25 mouse cellular contexts compared by ENCODE assay signal in the genomic region with DNA sequence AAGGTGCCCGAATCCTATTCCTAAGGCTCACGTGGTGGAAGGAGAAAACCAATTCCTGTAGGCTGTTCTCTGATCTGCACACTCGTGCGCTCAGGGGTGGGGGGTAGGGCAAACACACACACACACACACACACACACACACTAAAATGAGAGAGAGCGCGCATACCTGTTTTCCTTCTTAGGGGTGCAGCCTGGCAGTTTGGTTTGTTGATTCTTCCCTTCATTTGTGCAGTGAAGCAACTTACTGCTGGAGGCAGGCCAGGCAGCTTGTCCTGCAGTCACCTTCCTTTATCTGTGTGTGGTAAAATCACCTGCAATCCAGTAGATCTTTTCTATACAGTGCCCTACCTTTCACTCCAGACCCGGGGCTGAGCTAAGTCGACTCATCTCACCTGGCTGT. TPM values are rescaled to one million over a fixed set of nuclear protein-coding genes. Genes with fewer than 3 reads are reported as not detected.
DNase-seq lines count a peak whose midpoint lies in the region; ATAC-seq and TF ChIP-seq lines count a peak whose summit lies in the region.
"Had no signal": no experiment of that assay in that cellular context is flagged by ENCODE, and none has a peak within 500 bp of the region (broad histone marks: within the 10 kb centered on the region; RNA-seq: fewer than 3 reads in every experiment).

No protein-coding gene starts in this region.

- DNase-seq in embryonic facial prominence, embryonic 14.5 days (ENCODE audit: low spot score) = peak; percentile 51
- no peak for DNase-seq in embryonic facial prominence, embryonic 10.5 days (ENCODE audit: low spot score)
- DNase-seq in lung, postnatal 36 days = peak; percentile 33
- no peak for DNase-seq in lung, postnatal 4 days
- no peak for DNase-seq in hindbrain, postnatal 0 days (ENCODE audit: low spot score)
- DNase-seq: adrenal gland, adult 8-10 months; adrenal gland, postnatal 25 days; cerebellum, adult 11-12 months; cerebellum, adult 8-10 months; cerebellum, postnatal 10 days; gastrocnemius, postnatal 25 days; heart, adult 18-20 months; heart, postnatal 10 days; heart, postnatal 36 days had no signal

- H3K4me2 ChIP-seq in embryonic facial prominence, embryonic 14.5 days (ENCODE audit: low read depth, low read length) = no peak overlapping the region
- H3K4me2 ChIP-seq in liver, embryonic 16.5 days (ENCODE audit: low read depth, low read length) = no peak overlapping the region
- H3K4me2 ChIP-seq in liver, embryonic 12.5 days = no peak overlapping the region
- H3K4me2 ChIP-seq in hindbrain, postnatal 0 days (ENCODE audit: low read depth, low read length) = no peak overlapping the region
- H3K4me2 ChIP-seq: embryonic facial prominence, embryonic 12.5 days; forebrain, embryonic 12.5 days; forebrain, embryonic 15.5 days; heart, embryonic 12.5 days; heart, embryonic 15.5 days; hindbrain, embryonic 13.5 days had no signal

- 69% methylated on average over 8 of the region's 8 CpGs for WGBS in embryonic facial prominence, embryonic 14.5 days
- 79% methylated on average over 8 of the region's 8 CpGs for WGBS in embryonic facial prominence, embryonic 10.5 days
- 45% methylated on average over 8 of the region's 8 CpGs for WGBS in liver, embryonic 16.5 days (ENCODE audit: insufficient replicate concordance)
- WGBS in liver, embryonic 12.5 days (ENCODE audit: insufficient replicate concordance) = 69% methylated on average over 8 of the region's 8 CpGs
- WGBS in hindbrain, postnatal 0 days = 85% methylated on average over 8 of the region's 8 CpGs

- no peak for ATAC-seq in embryonic facial prominence, embryonic 14.5 days (ENCODE audit: low read depth)
- peak; percentile 28; the same call in 1 of the 2 replicates for ATAC-seq in liver, embryonic 16.5 days (ENCODE audit: low read depth)
- ATAC-seq in liver, embryonic 12.5 days = no peak
- ATAC-seq in hindbrain, postnatal 0 days = no peak
- ATAC-seq: activated CD4-positive, CD25-positive, alpha-beta regulatory T cell, adult 4 months; forebrain, embryonic 15.5 days had no signal

- TF ChIP-seq CTCF in hindbrain, postnatal 0 days (IDR thresholded peaks at IDR 0.05; ENCODE audit: low read depth) = no peak

- H3K4me1 ChIP-seq in embryonic facial prominence, embryonic 14.5 days (ENCODE audit: control insufficient read depth, insufficient read depth, low read length) = peaks cover 25% of the 10 kb centered on the region
- H3K4me1 ChIP-seq in embryonic facial prominence, embryonic 10.5 days = peaks cover 56% of the 10 kb centered on the region
- H3K4me1 ChIP-seq in liver, embryonic 16.5 days (ENCODE audit: control insufficient read depth, low read depth, low read length) = peaks cover 5% of the 10 kb centered on the region
- H3K4me1 ChIP-seq in liver, embryonic 12.5 days = peaks cover 12% of the 10 kb centered on the region
- H3K4me1 ChIP-seq in hindbrain, postnatal 0 days (ENCODE audit: insufficient read depth, low read length) = peaks cover 20% of the 10 kb centered on the region

- H3K9ac ChIP-seq in embryonic facial prominence, embryonic 14.5 days (ENCODE audit: low read depth, low read length) = no peak overlapping the region
- H3K9ac ChIP-seq in liver, embryonic 16.5 days (ENCODE audit: low read depth, low read length) = no peak overlapping the region
- no peak overlapping the region for H3K9ac ChIP-seq in liver, embryonic 12.5 days
- no peak overlapping the region for H3K9ac ChIP-seq in hindbrain, postnatal 0 days (replicated peaks; ENCODE audit: low read length)
- H3K9ac ChIP-seq: embryonic facial prominence, embryonic 12.5 days; forebrain, embryonic 12.5 days; forebrain, embryonic 15.5 days; heart, embryonic 12.5 days; heart, embryonic 15.5 days; hindbrain, embryonic 13.5 days had no signal

- no peaks in the 10 kb centered on the region; the same call in 1 of the 2 replicates for H3K27me3 ChIP-seq in embryonic facial prominence, embryonic 14.5 days (replicated peaks; ENCODE audit: control insufficient read depth, insufficient read depth, low read length)
- H3K27me3 ChIP-seq in embryonic facial prominence, embryonic 10.5 days (replicated peaks; ENCODE audit: low read depth, poor library complexity, severe bottlenecking) = peaks cover 6% of the 10 kb centered on the region
- no peaks in the 10 kb centered on the region; the same call in 1 of the 2 replicates for H3K27me3 ChIP-seq in liver, embryonic 16.5 days (ENCODE audit: control insufficient read depth, insufficient read depth, low read depth, low read length)
- H3K27me3 ChIP-seq in liver, embryonic 12.5 days (replicated peaks) = peaks cover 46% of the 10 kb centered on the region
- H3K27me3 ChIP-seq in hindbrain, postnatal 0 days (ENCODE audit: insufficient read depth, low read length) = no peaks in the 10 kb centered on the region
- H3K27me3 ChIP-seq: embryonic facial prominence, embryonic 12.5 days; forebrain, embryonic 12.5 days; forebrain, embryonic 15.5 days had no signal

- no peaks in the 10 kb centered on the region for H3K9me3 ChIP-seq in embryonic facial prominence, embryonic 14.5 days (ENCODE audit: control insufficient read depth, low read length)
- no peaks in the 10 kb centered on the region for H3K9me3 ChIP-seq in embryonic facial prominence, embryonic 10.5 days
- H3K9me3 ChIP-seq in liver, embryonic 16.5 days (replicated peaks; ENCODE audit: control insufficient read depth, low read length) = no peaks in the 10 kb centered on the region
- no peaks in the 10 kb centered on the region for H3K9me3 ChIP-seq in liver, embryonic 12.5 days (replicated peaks)
- no peaks in the 10 kb centered on the region for H3K9me3 ChIP-seq in hindbrain, postnatal 0 days (ENCODE audit: low read length)
- H3K9me3 ChIP-seq: embryonic facial prominence, embryonic 12.5 days; forebrain, embryonic 12.5 days; forebrain, embryonic 15.5 days; heart, embryonic 12.5 days; heart, embryonic 15.5 days; hindbrain, embryonic 10.5 days; hindbrain, embryonic 13.5 days had no signal

- no peak overlapping the region for H3K27ac ChIP-seq in embryonic facial prominence, embryonic 14.5 days (replicated peaks; ENCODE audit: low read depth, low read length)
- no peak overlapping the region for H3K27ac ChIP-seq in embryonic facial prominence, embryonic 10.5 days (replicated peaks)
- no peak overlapping the region for H3K27ac ChIP-seq in liver, embryonic 16.5 days (ENCODE audit: low read length)
- H3K27ac ChIP-seq in liver, embryonic 12.5 days = no peak overlapping the region
- no peak overlapping the region for H3K27ac ChIP-seq in hindbrain, postnatal 0 days
- H3K27ac ChIP-seq: embryonic facial prominence, embryonic 12.5 days; forebrain, embryonic 12.5 days; forebrain, embryonic 15.5 days; heart, embryonic 15.5 days; hindbrain, embryonic 10.5 days; hindbrain, embryonic 13.5 days had no signal

- no peak overlapping the region for H3K4me3 ChIP-seq in embryonic facial prominence, embryonic 14.5 days (ENCODE audit: low read depth, low read length)
- H3K4me3 ChIP-seq in embryonic facial prominence, embryonic 10.5 days = no peak overlapping the region
- H3K4me3 ChIP-seq in liver, embryonic 16.5 days (ENCODE audit: low read depth, low read length) = no peak overlapping the region
- no peak overlapping the region for H3K4me3 ChIP-seq in liver, embryonic 12.5 days
- H3K4me3 ChIP-seq in hindbrain, postnatal 0 days (ENCODE audit: low read length) = no peak overlapping the region
- H3K4me3 ChIP-seq: embryonic facial prominence, embryonic 12.5 days; erythroblast, embryonic 14.5 days; forebrain, embryonic 12.5 days; forebrain, embryonic 15.5 days; heart, embryonic 12.5 days; heart, embryonic 15.5 days; hindbrain, embryonic 10.5 days; hindbrain, embryonic 13.5 days had no signal

- no peaks in the 10 kb centered on the region for H3K36me3 ChIP-seq in embryonic facial prominence, embryonic 14.5 days (ENCODE audit: control insufficient read depth, insufficient read depth, low read length)
- H3K36me3 ChIP-seq in embryonic facial prominence, embryonic 10.5 days (replicated peaks) = no peaks in the 10 kb centered on the region
- H3K36me3 ChIP-seq in liver, embryonic 16.5 days (ENCODE audit: control insufficient read depth, insufficient read depth) = no peaks in the 10 kb centered on the region
- H3K36me3 ChIP-seq in liver, embryonic 12.5 days = no peaks in the 10 kb centered on the region
- no peaks in the 10 kb centered on the region for H3K36me3 ChIP-seq in hindbrain, postnatal 0 days (ENCODE audit: insufficient read depth, low read length)
- H3K36me3 ChIP-seq: embryonic facial prominence, embryonic 12.5 days; forebrain, embryonic 12.5 days; forebrain, embryonic 15.5 days; heart, embryonic 12.5 days; heart, embryonic 15.5 days; hindbrain, embryonic 10.5 days; hindbrain, embryonic 13.5 days had no signal

RNA-seq across cellular contexts. Expression of a gene that starts 48.9 kb away (rescaled TPM):
- polyA plus RNA-seq in embryonic facial prominence, embryonic 14.5 days (2014; fragmentation: Nextera tagmentation; extraction: Ambion mirVana) = 46.6 and 46.8 TPM in 2 replicates
- 56.8 and 58.0 TPM in 2 replicates for polyA plus RNA-seq in embryonic facial prominence, embryonic 10.5 days (2016; fragmentation: Nextera tagmentation; extraction: Ambion mirVana)
- polyA plus RNA-seq in liver, embryonic 16.5 days (2015; fragmentation: Nextera tagmentation; extraction: Ambion mirVana) = 34.8 and 37.8 TPM in 2 replicates
- polyA plus RNA-seq in liver, embryonic 12.5 days (2016; fragmentation: Nextera tagmentation; extraction: Ambion mirVana) = 36.3 and 38.3 TPM in 2 replicates
- 46.3 and 58.3 TPM in 2 replicates for total RNA-seq in hindbrain, postnatal 0 days (2014; rRNA removed)
- polyA plus RNA-seq in hindbrain, postnatal 0 days (2015; fragmentation: Nextera tagmentation; extraction: Ambion mirVana) = 94.7 and 96.8 TPM in 2 replicates

Comparison
In these comparisons a context has a peak if more than half of its experiments do, and no peak if none do; other contexts are left out.
1. DNase-seq: peak in embryonic facial prominence, embryonic 14.5 days (single experiment) and lung, postnatal 36 days (single experiment); none in embryonic facial prominence, embryonic 10.5 days (single experiment), lung, postnatal 4 days (0 of 2) and hindbrain, postnatal 0 days (single experiment).